Comparison of ENCODE assay signal across 21 mouse cellular contexts in the genomic region with DNA sequence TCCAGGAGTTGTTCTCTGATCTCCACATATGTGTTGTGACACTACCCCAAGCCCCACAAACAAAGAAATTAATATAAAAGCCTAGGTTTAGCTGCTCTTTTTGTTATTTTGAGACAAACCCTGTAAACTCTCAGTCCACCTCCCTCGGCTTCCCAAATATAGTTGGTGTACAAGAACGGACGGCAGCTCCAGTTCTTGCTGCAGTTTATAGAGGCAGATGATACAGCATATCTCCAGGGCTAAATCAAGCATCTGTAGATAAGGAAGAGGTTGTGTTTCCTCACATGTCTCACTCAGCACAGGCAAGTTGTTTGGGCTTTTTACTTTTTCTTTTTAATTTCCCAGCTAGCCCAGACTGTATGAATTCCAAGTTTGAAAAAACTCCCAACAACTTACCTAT. TPM values are rescaled to one million over a fixed set of nuclear protein-coding genes. Genes with fewer than 3 reads are reported as not detected.
DNase-seq lines count a peak whose midpoint lies in the region; ATAC-seq and TF ChIP-seq lines count a peak whose summit lies in the region.
"Had no signal": no experiment of that assay in that cellular context is flagged by ENCODE, and none has a peak within 500 bp of the region (broad histone marks: within the 10 kb centered on the region; RNA-seq: fewer than 3 reads in every experiment).

No protein-coding gene starts in this region.

- H3K4me1 ChIP-seq in heart, embryonic 13.5 days, result peaks cover 89% of the 10 kb centered on the region
- H3K4me1 ChIP-seq in heart, postnatal 0 days (ENCODE audit: control insufficient read depth, insufficient read depth), result peaks cover 85% of the 10 kb centered on the region
- peaks cover 14% of the 10 kb centered on the region for H3K4me1 ChIP-seq in cortical plate, adult 2 months (ENCODE audit: control insufficient read depth, insufficient read depth, low read length)
- H3K4me1 ChIP-seq: embryonic facial prominence, embryonic 10.5 days had no signal

- no peaks in the 10 kb centered on the region for H3K36me3 ChIP-seq in heart, embryonic 13.5 days
- no peaks in the 10 kb centered on the region for H3K36me3 ChIP-seq in heart, postnatal 0 days (replicated peaks; ENCODE audit: control insufficient read depth, insufficient read depth, low read length)
- H3K36me3 ChIP-seq: hindbrain, embryonic 15.5 days had no signal

- no peaks in the 10 kb centered on the region for H3K27me3 ChIP-seq in heart, embryonic 13.5 days (replicated peaks)
- H3K27me3 ChIP-seq in heart, postnatal 0 days (ENCODE audit: control insufficient read depth, insufficient read depth, low read length), result no peaks in the 10 kb centered on the region
- H3K27me3 ChIP-seq: CH12.LX; forebrain, embryonic 13.5 days; hindbrain, embryonic 15.5 days; Patski had no signal

- TF ChIP-seq CTCF in heart, postnatal 0 days (IDR thresholded peaks at IDR 0.05; ENCODE audit: low read depth), result no peak
- no peak for TF ChIP-seq CTCF in cortical plate, adult 2 months (IDR thresholded peaks at IDR 0.05; ENCODE audit: extremely low read depth, insufficient read depth, low read length)

- no peaks in the 10 kb centered on the region for H3K9me3 ChIP-seq in heart, embryonic 13.5 days
- H3K9me3 ChIP-seq in heart, postnatal 0 days (replicated peaks; ENCODE audit: control insufficient read depth, low read length), result no peaks in the 10 kb centered on the region
- H3K9me3 ChIP-seq: embryonic facial prominence, embryonic 10.5 days; forebrain, embryonic 13.5 days; hindbrain, embryonic 15.5 days had no signal

- 46% methylated on average over 3 of the region's 3 CpGs for WGBS in heart, embryonic 13.5 days
- WGBS in heart, postnatal 0 days, result 28% methylated on average over 3 of the region's 3 CpGs

- no peak for TF ChIP-seq EP300 in heart, postnatal 0 days (IDR thresholded peaks at IDR 0.05; ENCODE audit: low read depth)

- peak overlapping the region; percentile 16; the same call in 1 of the 2 replicates for H3K9ac ChIP-seq in heart, embryonic 13.5 days
- H3K9ac ChIP-seq in heart, postnatal 0 days (replicated peaks; ENCODE audit: low read depth, low read length), result no peak overlapping the region
- H3K9ac ChIP-seq: forebrain, embryonic 13.5 days; forebrain, postnatal 0 days; hindbrain, embryonic 15.5 days had no signal

- peak; percentile 76 for DNase-seq in heart, adult 11 months
- DNase-seq in heart, postnatal 25 days (ENCODE audit: low spot score), result no peak
- DNase-seq in heart, postnatal 36 days, result no peak
- no peak for DNase-seq in heart, postnatal 0 days (ENCODE audit: low spot score)
- no peak for DNase-seq in heart, adult 9 months (ENCODE audit: low spot score in 2 of 2)
- DNase-seq: adrenal gland, postnatal 14 days; cerebellum, adult 18-20 months; cerebellum, adult 9-11 months; cerebellum, postnatal 36 days; forebrain, postnatal 0 days; gastrocnemius, postnatal 10 days; kidney, adult 2 months had no signal

- no peak for ATAC-seq in heart, embryonic 13.5 days (ENCODE audit: extremely low read depth, insufficient number of reproducible peaks, low FRiP score, low TSS enrichment)
- no peak for ATAC-seq in heart, postnatal 0 days (ENCODE audit: insufficient read depth, low read depth)
- ATAC-seq: activated CD4-positive, CD25-positive, alpha-beta regulatory T cell, adult 4 months; forebrain, embryonic 13.5 days; forebrain, postnatal 0 days; intestine, embryonic 16.5 days; Patski had no signal

- peak overlapping the region; percentile 7; the same call in 1 of the 2 replicates for H3K4me2 ChIP-seq in heart, embryonic 13.5 days
- H3K4me2 ChIP-seq in heart, postnatal 0 days (ENCODE audit: low read depth, low read length), result no peak overlapping the region
- H3K4me2 ChIP-seq: forebrain, embryonic 13.5 days; hindbrain, embryonic 15.5 days had no signal

- peak overlapping the region; percentile 72 for H3K27ac ChIP-seq in heart, embryonic 13.5 days (replicated peaks)
- H3K27ac ChIP-seq in heart, postnatal 0 days (ENCODE audit: low read depth), result peak overlapping the region; percentile 63
- 0 out of 2 replicates have a peak overlapping the region, but pooled peaks have one; percentile 7 for H3K27ac ChIP-seq in cortical plate, adult 2 months (ENCODE audit: insufficient read depth, low read length)
- H3K27ac ChIP-seq: embryonic facial prominence, embryonic 10.5 days; forebrain, embryonic 13.5 days; hindbrain, embryonic 15.5 days had no signal

- intact Hi-C loops in heart, postnatal 25 days (cut with DNase I), result no loop called here
- intact Hi-C loops in heart, postnatal 36 days (cut with DNase I), result no loop called here

- H3K4me3 ChIP-seq in heart, embryonic 13.5 days, result no peak overlapping the region
- no peak overlapping the region for H3K4me3 ChIP-seq in heart, postnatal 0 days (ENCODE audit: low read depth, low read length)
- no peak overlapping the region for H3K4me3 ChIP-seq in cortical plate, adult 2 months (ENCODE audit: insufficient read depth, low read length)
- H3K4me3 ChIP-seq: embryonic facial prominence, embryonic 10.5 days; forebrain, embryonic 13.5 days; hindbrain, embryonic 15.5 days had no signal

- no peak for TF ChIP-seq POLR2A in cortical plate, adult 2 months (IDR thresholded peaks at IDR 0.05; ENCODE audit: extremely low read depth, insufficient read depth, low read length)

RNA-seq across cellular contexts. Expression of a gene that starts 27.1 kb away (rescaled TPM):
- 10 to 100 TPM; 34.2 to 35.8 TPM for total RNA-seq in heart, postnatal 25 days (2021)
- polyA plus RNA-seq in heart, embryonic 13.5 days (2015; fragmentation: Nextera tagmentation; extraction: Ambion mirVana), result 13.0 and 13.3 TPM in 2 replicates
- 10 to 100 TPM; 32.0 to 35.1 TPM for total RNA-seq in heart, postnatal 36 days (2021)
- 57.5 and 67.6 TPM in 2 replicates for total RNA-seq in heart, postnatal 0 days (2014; rRNA removed; ENCODE audit: low replicate concordance)
- 9.7 and 10.0 TPM in 2 replicates for polyA plus RNA-seq in heart, postnatal 0 days (2015; fragmentation: Nextera tagmentation; extraction: Ambion mirVana)
- polyA plus RNA-seq in cortical plate, adult 2 months (2012; rRNA removed), result 56.9 and 58.3 TPM in 2 replicates

Comparison
In these comparisons a context has a peak if more than half of its experiments do, and no peak if none do; other contexts are left out.
1. H3K27ac ChIP-seq: peak in every context shown above with its lines; median percentile 72 in heart, embryonic 13.5 days; 63 in heart, postnatal 0 days; 7 in cortical plate, adult 2 months.